Mouse (Mus musculus) liver, embryonic 14.5 days (tissue): Measurements from ENCODE around the gene Pfkp. TPM values are rescaled to one million over a fixed set of nuclear protein-coding genes. Genes with fewer than 3 reads are reported as not detected.

ENCODE experiments used
- ATAC-seq: fragments of 200-750 bp; cut with Nextera tagmentation; 2 replicates; pipeline ENCODE4 v1.8.0; 2017; ENCODE audit warnings: moderate number of reproducible peaks, mild to moderate bottlenecking, moderate library complexity; ENCODE audit not compliant: insufficient read depth
- DNase-seq, 3 experiments: peaks; one replicate each; pipeline ENCODE4 v3.0.0-alpha.2; 2012 to 2013; ENCODE audit warnings: low read depth in 3 of 3, low spot score in 3 of 3
- H3K27ac ChIP-seq: fragments of 300-500 bp; sonication (generic); 2 replicates; pipeline ENCODE4 v1.5.1; 2014; ENCODE audit warnings: moderate library complexity, mild to moderate bottlenecking, control low read depth, inconsistent platforms
- H3K27me3 ChIP-seq: fragments of 300-500 bp; sonication (generic); 2 replicates; pipeline ENCODE4 v1.6.1; 2014; ENCODE audit warnings: mild to moderate bottlenecking, low read length, moderate library complexity; ENCODE audit not compliant: control insufficient read depth, insufficient read depth
- H3K36me3 ChIP-seq: fragments of 300-500 bp; sonication (generic); replicated peaks from 2 replicates; pipeline ENCODE4 v1.6.1; 2014; ENCODE audit warnings: low read depth; ENCODE audit not compliant: control insufficient read depth, insufficient read depth
- H3K4me1 ChIP-seq, 2 experiments: fragments of 200-500 bp in 1 of 2; fragments of 300-500 bp in 1 of 2; sonication (generic) in 1 of 2; replicated peaks; 2 replicates each; pipeline ENCODE4 v1.6.1; 2012 to 2014; ENCODE audit warnings: antibody characterized with exemption in 1 of 2, inconsistent platforms in 1 of 2, low read length in 1 of 2; ENCODE audit not compliant: control insufficient read depth in 2 of 2, insufficient read depth in 2 of 2
- H3K4me2 ChIP-seq: fragments of 300-500 bp; sonication (generic); 2 replicates; pipeline ENCODE4 v1.6.1; 2014; ENCODE audit warnings: low read depth, mild to moderate bottlenecking, control low read depth, moderate library complexity
- H3K4me3 ChIP-seq, 2 experiments: fragments of 200-500 bp in 1 of 2; fragments of 300-500 bp in 1 of 2; sonication (generic) in 1 of 2; 2 replicates each; pipeline ENCODE4 v1.5.1; 2012 to 2014; ENCODE audit warnings: low read depth in 2 of 2, low read length in 2 of 2, mild to moderate bottlenecking in 2 of 2, control low read depth in 1 of 2, inconsistent platforms in 1 of 2, moderate library complexity in 1 of 2; ENCODE audit not compliant: insufficient read depth in 1 of 2
- H3K9ac ChIP-seq: fragments of 300-500 bp; sonication (generic); replicated peaks from 2 replicates; pipeline ENCODE4 v1.6.1; 2014; ENCODE audit warnings: mild to moderate bottlenecking, control low read depth, moderate library complexity
- H3K9me3 ChIP-seq: fragments of 300-500 bp; sonication (generic); 2 replicates; pipeline ENCODE4 v1.6.1; 2016; ENCODE audit warnings: low read length, mixed read lengths; ENCODE audit not compliant: control insufficient read depth
- CTCF ChIP-seq: IDR thresholded peaks from 2 replicates; pipeline ENCODE4 v1.5.1; 2016; ENCODE audit warnings: antibody characterized with exemption, low read depth, control low read depth
- EP300 ChIP-seq: IDR thresholded peaks from 2 replicates; pipeline ENCODE4 v1.6.1; 2016; ENCODE audit warnings: antibody characterized with exemption, low read depth
- WGBS: fragments of 180-500 bp; shearing (Covaris S2); extraction: QIAGEN DNeasy Blood & Tissue Kit; methylation state at CpG from one replicate; pipeline ENCODE4 v1.1.7; 2014; ENCODE audit not compliant: insufficient replicate concordance; 5-methylcytosine and 5-hydroxymethylcytosine counted together
- polyA plus RNA-seq, 2 experiments: library from polyadenylated mRNA; depleted of rRNA in 1 of 2; stranded (reverse) in 1 of 2; unstranded in 1 of 2; fragments of >200 nt; fragmentation: Nextera tagmentation in 1 of 2; extraction: Ambion mirVana in 1 of 2; gene quantifications; 2 replicates each; pipeline versions ENCODE4 v1.2.1 to v1.2.3; 2012 to 2014

Pfkp gene
- polyA plus RNA-seq, 2 experiments = 2.1 to 5.4 TPM

DNA sequence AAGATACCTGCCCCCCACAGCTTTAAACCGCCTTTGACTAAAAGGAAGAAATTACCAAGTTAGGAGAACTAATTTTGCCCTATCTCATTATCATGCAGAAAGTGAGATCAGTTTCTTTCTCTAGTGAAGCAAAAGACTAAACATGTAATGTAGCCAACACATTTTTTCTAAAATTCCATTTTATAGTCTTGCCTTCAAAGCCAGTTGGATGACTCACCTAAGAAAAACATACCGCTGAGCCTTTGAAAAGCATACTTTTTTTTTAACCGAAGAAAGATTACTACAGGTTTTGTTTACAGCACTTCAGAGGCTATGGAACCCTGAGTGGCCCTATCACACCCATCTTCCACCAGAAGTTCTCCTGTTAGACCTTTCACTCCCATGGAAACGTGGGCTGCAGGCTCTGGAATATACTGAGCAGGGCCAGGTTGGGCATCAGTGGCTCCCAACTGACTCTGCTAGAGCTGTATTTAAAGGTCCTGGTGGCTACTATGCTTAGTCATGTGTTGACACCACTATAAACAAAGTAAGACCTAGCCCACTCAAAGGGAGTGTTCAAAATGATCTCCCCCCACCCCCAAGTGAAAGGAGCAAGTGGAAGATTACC, 22.0 kb downstream of the Pfkp start:
- H3K9ac ChIP-seq = no peak overlapping the region
- WGBS = 66% methylated on average over 4 of the region's 4 CpGs
- H3K4me2 ChIP-seq = no peak overlapping the region
- no peak overlapping the region for H3K4me3 ChIP-seq
- no peaks in the 10 kb centered on the region for H3K4me1 ChIP-seq
- no peak overlapping the region for H3K27ac ChIP-seq
- no peaks in the 10 kb centered on the region for H3K36me3 ChIP-seq
- no peaks in the 10 kb centered on the region for H3K9me3 ChIP-seq
- TF ChIP-seq CTCF (no peak), EP300 (no peak)
- H3K27me3 ChIP-seq = no peaks in the 10 kb centered on the region
- ATAC-seq = no peak
- no peak for DNase-seq

DNA sequence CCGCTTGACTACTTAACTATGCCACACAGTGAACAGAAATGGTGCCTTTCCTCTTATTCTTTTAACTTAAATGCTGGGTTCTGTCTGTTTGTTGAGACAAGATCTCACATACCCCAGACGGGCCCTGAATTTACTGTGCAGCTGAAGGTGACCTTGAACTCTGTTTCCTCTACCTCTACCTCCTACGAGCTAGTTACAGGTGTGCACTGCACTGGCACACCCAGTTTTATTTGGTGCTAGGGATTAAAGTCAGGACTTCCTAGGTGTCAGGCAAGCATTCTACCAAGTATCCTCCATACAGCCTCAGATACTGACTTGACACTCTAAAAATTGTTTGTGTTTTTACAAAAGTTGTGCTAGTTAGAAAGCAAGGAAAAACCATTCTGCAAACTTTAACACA, 22.6 kb downstream of the Pfkp start:
- no peak for ATAC-seq
- H3K4me3 ChIP-seq = no peak overlapping the region
- no peaks in the 10 kb centered on the region for H3K36me3 ChIP-seq

DNA sequence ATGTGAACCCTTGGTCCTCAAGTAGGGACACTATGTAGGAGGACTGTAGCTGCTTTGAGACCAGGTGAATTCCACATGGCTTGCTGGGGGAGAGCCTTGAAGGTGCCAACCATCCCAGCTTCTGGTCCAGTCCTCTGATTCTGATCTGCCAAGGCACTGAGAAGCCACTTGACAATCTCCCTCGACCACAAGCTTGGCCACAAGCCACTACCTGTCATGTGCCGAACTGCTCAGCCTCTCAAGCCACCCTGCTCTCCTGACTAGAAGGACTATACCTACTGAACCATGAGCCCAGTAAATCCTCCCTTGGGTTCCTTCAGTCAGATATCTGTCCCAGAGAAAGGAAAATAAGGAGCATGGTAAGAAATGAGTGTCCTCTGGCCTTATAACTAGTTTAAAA, 24.0 kb downstream of the Pfkp start:
- 39% methylated on average over 2 of the region's 2 CpGs for WGBS
- no peak overlapping the region for H3K4me3 ChIP-seq
- no peak for ATAC-seq

More for the DNA sequence above, 22.6 kb downstream of the Pfkp start:
- Histone ChIP-seq H3K4me1 (no peaks in the 10 kb centered on the region), H3K9ac (no peak overlapping the region), H3K4me2 (no peak overlapping the region), H3K27me3 (no peaks in the 10 kb centered on the region), H3K9me3 (no peaks in the 10 kb centered on the region), H3K27ac (no peak overlapping the region)
- no peak for DNase-seq
- WGBS = 60% methylated on average over 3 of the region's 3 CpGs
- TF ChIP-seq EP300 (no peak), CTCF (no peak)

DNA sequence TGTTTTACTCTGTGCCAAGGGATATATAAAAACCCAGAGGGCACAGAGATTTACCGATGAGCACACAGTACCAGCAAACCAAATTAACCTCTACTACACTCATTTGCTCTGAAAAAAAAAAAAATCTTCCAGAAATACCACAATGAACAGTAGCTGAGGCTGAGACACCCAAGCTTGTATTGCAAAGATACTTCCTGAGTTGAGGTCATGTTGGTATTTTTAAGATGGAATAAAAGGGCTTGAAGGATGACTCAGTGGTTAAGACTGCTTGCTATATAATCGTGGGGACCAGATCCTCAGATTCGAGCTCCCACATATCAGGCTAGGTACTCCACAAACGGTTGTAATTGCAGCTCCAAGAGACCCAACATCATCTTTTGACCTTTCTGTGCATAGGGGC, 24.5 kb downstream of the Pfkp start:
- no peak for ATAC-seq
- TF ChIP-seq CTCF (no peak), EP300 (no peak)
- 49% methylated on average over 4 of the region's 4 CpGs for WGBS
- H3K4me3 ChIP-seq = no peak overlapping the region
- no peaks in the 10 kb centered on the region for H3K4me1 ChIP-seq
- no peaks in the 10 kb centered on the region for H3K9me3 ChIP-seq
- no peak overlapping the region for H3K27ac ChIP-seq
- no peak overlapping the region for H3K4me2 ChIP-seq
- no peak overlapping the region for H3K9ac ChIP-seq
- DNase-seq = no peak
- H3K36me3 ChIP-seq = no peaks in the 10 kb centered on the region
- no peaks in the 10 kb centered on the region for H3K27me3 ChIP-seq

More for the DNA sequence above, 24.0 kb downstream of the Pfkp start:
- H3K9ac ChIP-seq = no peak overlapping the region
- no peak for DNase-seq
- no peak overlapping the region for H3K4me2 ChIP-seq
- H3K9me3 ChIP-seq = no peaks in the 10 kb centered on the region
- H3K27ac ChIP-seq = no peak overlapping the region
- TF ChIP-seq EP300 = no peak
- no peak for TF ChIP-seq CTCF
- no peaks in the 10 kb centered on the region for H3K4me1 ChIP-seq
- no peaks in the 10 kb centered on the region for H3K36me3 ChIP-seq
- no peaks in the 10 kb centered on the region for H3K27me3 ChIP-seq

DNA sequence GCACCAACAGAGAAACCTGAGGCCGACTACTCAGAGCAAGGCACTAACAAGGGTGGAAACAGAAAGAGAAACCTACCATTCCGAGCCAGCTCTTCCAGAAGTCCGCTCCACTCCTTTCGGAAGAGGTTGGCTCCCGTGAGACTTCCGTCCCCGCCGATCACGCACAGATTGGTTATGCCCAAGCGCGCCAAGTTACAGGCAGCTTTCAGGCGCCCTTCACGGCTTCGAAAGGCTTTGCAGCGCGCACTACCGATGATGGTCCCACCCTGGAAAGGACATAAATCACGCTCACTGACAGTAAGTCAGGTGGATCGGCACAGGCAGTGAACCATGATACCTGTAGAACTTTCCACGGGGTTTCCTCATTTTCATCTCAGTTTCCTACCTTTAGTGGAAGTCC, 26.7 kb downstream of the Pfkp start:
- no peak overlapping the region for H3K4me3 ChIP-seq
- H3K9ac ChIP-seq = no peak overlapping the region
- no peak overlapping the region for H3K4me2 ChIP-seq
- no peaks in the 10 kb centered on the region for H3K9me3 ChIP-seq
- ATAC-seq (no peak), DNase-seq (no peak)
- no peaks in the 10 kb centered on the region for H3K36me3 ChIP-seq
- no peak overlapping the region for H3K27ac ChIP-seq
- TF ChIP-seq EP300 (no peak), CTCF (no peak)
- no peaks in the 10 kb centered on the region for H3K4me1 ChIP-seq
- WGBS = 80% methylated on average over 20 of the region's 20 CpGs
- H3K27me3 ChIP-seq = no peaks in the 10 kb centered on the region
